Mouse (Mus musculus): ENCODE results near the gene Olfr143. TPM values are rescaled to one million over a fixed set of nuclear protein-coding genes. Genes with fewer than 3 reads are reported as not detected.

Olfr143 gene
- polyA plus RNA-seq (2014; fragmentation: Illumina TruSeq; extraction: RNeasy Lipid Tissue Mini Kit (QIAGEN cat#74804)) = not detected

GRCm38 (mm10) chr9:38252474-38252873, at the start of gene Olfr143:
TSS of gene Olfr143 (plus strand) at chr9:38252774.

DNA sequence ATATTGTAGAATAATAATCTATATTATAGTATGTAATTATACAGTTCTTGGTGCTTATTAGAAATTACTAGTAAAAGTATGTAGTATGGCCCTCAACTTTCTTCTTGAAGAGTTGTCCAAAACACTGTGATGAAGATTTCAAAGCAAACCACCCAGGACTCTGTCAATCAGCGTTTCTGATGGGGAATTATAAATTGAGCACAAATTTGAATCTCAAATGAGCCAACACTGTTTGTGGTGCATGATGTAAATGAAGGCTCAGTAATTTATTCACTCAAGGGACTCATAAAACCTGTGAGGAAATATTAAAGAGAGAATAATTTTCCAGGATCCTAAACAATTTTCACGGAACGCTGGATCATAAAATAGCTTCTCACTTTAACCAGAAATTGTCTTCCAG, 44.5 kb upstream of the Olfr143 start, which contains the start of gene Olfr893:
Gene Olfr893 (plus strand): TSS at position 301 of the 400 bp plus-strand sequence.

GRCm38 (mm10) chr9:38217755-38218154, 34.8 kb upstream of the Olfr143 start, which contains the start of gene Olfr894:
TSS of gene Olfr894 (plus strand) at chr9:38218055.

DNA sequence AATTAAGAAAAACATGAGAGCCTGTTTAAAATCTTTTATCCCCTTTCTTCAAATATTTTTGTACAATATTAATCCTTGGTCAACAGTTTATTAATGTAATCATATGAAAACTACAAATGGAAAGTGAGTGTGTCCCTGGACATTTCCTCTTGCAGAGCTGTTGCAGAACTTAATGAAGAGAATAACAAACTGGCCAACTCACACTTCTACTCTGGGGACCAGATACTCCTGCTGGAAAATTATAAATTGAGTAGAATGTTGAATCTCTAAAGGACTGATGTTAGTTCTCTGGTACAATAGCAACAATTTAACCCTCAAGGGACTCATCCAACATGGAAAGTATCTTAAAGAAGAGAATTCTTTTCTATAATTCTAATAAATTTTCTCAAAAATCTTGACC, 15.0 kb downstream of the Olfr143 start, which contains the start of gene Olfr895:
Gene Olfr895 (plus strand): TSS at position 301 of the 400 bp plus-strand sequence.

DNA sequence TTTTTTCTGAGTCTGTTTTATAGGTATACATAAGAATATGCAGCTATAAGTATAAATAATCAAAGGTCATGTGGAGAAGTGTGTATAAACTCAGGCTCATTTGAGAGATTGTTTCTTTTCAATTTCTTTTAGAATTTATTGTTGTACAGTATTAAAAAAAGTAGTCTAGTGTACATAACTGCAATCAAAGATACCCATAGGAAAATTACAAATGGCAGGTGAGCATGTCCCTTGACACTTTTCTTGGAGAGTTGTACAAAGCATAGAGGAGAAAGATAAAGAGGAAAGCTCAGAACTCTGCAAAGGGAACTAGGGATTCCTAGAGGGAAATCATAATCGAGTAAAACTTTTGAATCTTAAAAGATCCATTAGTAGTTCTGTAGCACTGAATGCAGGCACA, 38.2 kb downstream of the Olfr143 start, which contains the start of gene Olfr896-ps1:
Gene Olfr896-ps1 (plus strand): TSS at position 301 of the 400 bp plus-strand sequence.

Other genes starting within 250 kb of the Olfr143 start
- gene Olfr883, start 227.0 kb upstream of the Olfr143 start, polyA plus RNA-seq (2014; fragmentation: Illumina TruSeq; extraction: RNeasy Lipid Tissue Mini Kit (QIAGEN cat#74804)) = not detected
- not detected for gene Olfr884, start 206.2 kb upstream of the Olfr143 start, polyA plus RNA-seq (2014; fragmentation: Illumina TruSeq; extraction: RNeasy Lipid Tissue Mini Kit (QIAGEN cat#74804))
- gene Olfr885, start 191.5 kb upstream of the Olfr143 start, polyA plus RNA-seq (2014; fragmentation: Illumina TruSeq; extraction: RNeasy Lipid Tissue Mini Kit (QIAGEN cat#74804)) = not detected
- gene Olfr887, start 168.7 kb upstream of the Olfr143 start, polyA plus RNA-seq (2014; fragmentation: Illumina TruSeq; extraction: RNeasy Lipid Tissue Mini Kit (QIAGEN cat#74804)) = not detected
- gene Olfr888, start 144.6 kb upstream of the Olfr143 start, polyA plus RNA-seq (2014; fragmentation: Illumina TruSeq; extraction: RNeasy Lipid Tissue Mini Kit (QIAGEN cat#74804)) = not detected
- gene Olfr889, start 137.6 kb upstream of the Olfr143 start, polyA plus RNA-seq (2014; fragmentation: Illumina TruSeq; extraction: RNeasy Lipid Tissue Mini Kit (QIAGEN cat#74804)) = not detected
- gene Olfr890, start 110.3 kb upstream of the Olfr143 start, polyA plus RNA-seq (2014; fragmentation: Illumina TruSeq; extraction: RNeasy Lipid Tissue Mini Kit (QIAGEN cat#74804)) = not detected
- gene Olfr891, start 72.0 kb upstream of the Olfr143 start, polyA plus RNA-seq (2014; fragmentation: Illumina TruSeq; extraction: RNeasy Lipid Tissue Mini Kit (QIAGEN cat#74804)) = not detected
- gene Olfr893, start 44.4 kb upstream of the Olfr143 start, polyA plus RNA-seq (2014; fragmentation: Illumina TruSeq; extraction: RNeasy Lipid Tissue Mini Kit (QIAGEN cat#74804)) = not detected
- not detected for gene Olfr894, start 34.7 kb upstream of the Olfr143 start, polyA plus RNA-seq (2014; fragmentation: Illumina TruSeq; extraction: RNeasy Lipid Tissue Mini Kit (QIAGEN cat#74804))
- not detected for gene Olfr895, start 15.1 kb downstream of the Olfr143 start, polyA plus RNA-seq (2014; fragmentation: Illumina TruSeq; extraction: RNeasy Lipid Tissue Mini Kit (QIAGEN cat#74804))
- not detected for gene Olfr896-ps1, start 38.3 kb downstream of the Olfr143 start, polyA plus RNA-seq (2014; fragmentation: Illumina TruSeq; extraction: RNeasy Lipid Tissue Mini Kit (QIAGEN cat#74804))
- gene Olfr25, start 76.3 kb downstream of the Olfr143 start, polyA plus RNA-seq (2014; fragmentation: Illumina TruSeq; extraction: RNeasy Lipid Tissue Mini Kit (QIAGEN cat#74804)) = not detected
- gene Olfr898, start 95.6 kb downstream of the Olfr143 start, polyA plus RNA-seq (2014; fragmentation: Illumina TruSeq; extraction: RNeasy Lipid Tissue Mini Kit (QIAGEN cat#74804)) = not detected
- gene Olfr250, start 114.1 kb downstream of the Olfr143 start, polyA plus RNA-seq (2014; fragmentation: Illumina TruSeq; extraction: RNeasy Lipid Tissue Mini Kit (QIAGEN cat#74804)) = not detected
- not detected for gene Olfr251, start 124.3 kb downstream of the Olfr143 start, polyA plus RNA-seq (2014; fragmentation: Illumina TruSeq; extraction: RNeasy Lipid Tissue Mini Kit (QIAGEN cat#74804))
- not detected for gene Olfr147, start 148.9 kb downstream of the Olfr143 start, polyA plus RNA-seq (2014; fragmentation: Illumina TruSeq; extraction: RNeasy Lipid Tissue Mini Kit (QIAGEN cat#74804))
- not detected for gene Olfr901, start 176.7 kb downstream of the Olfr143 start, polyA plus RNA-seq (2014; fragmentation: Illumina TruSeq; extraction: RNeasy Lipid Tissue Mini Kit (QIAGEN cat#74804))
- gene Olfr902, start 194.9 kb downstream of the Olfr143 start, polyA plus RNA-seq (2014; fragmentation: Illumina TruSeq; extraction: RNeasy Lipid Tissue Mini Kit (QIAGEN cat#74804)) = not detected
- gene Olfr904, start 210.4 kb downstream of the Olfr143 start, polyA plus RNA-seq (2014; fragmentation: Illumina TruSeq; extraction: RNeasy Lipid Tissue Mini Kit (QIAGEN cat#74804)) = not detected
- gene Olfr905, start 218.3 kb downstream of the Olfr143 start, polyA plus RNA-seq (2014; fragmentation: Illumina TruSeq; extraction: RNeasy Lipid Tissue Mini Kit (QIAGEN cat#74804)) = not detected
- gene Olfr906, start 234.3 kb downstream of the Olfr143 start, polyA plus RNA-seq (2014; fragmentation: Illumina TruSeq; extraction: RNeasy Lipid Tissue Mini Kit (QIAGEN cat#74804)) = not detected
- gene Olfr907, start 243.0 kb downstream of the Olfr143 start, polyA plus RNA-seq (2014; fragmentation: Illumina TruSeq; extraction: RNeasy Lipid Tissue Mini Kit (QIAGEN cat#74804)) = not detected

Data from ovary, adult 10 weeks (tissue).